Mouse (Mus musculus): ENCODE results near the gene Lrrc29. TPM values are rescaled to one million over a fixed set of nuclear protein-coding genes. Genes with fewer than 3 reads are reported as not detected.

Lrrc29 gene
- polyA plus RNA-seq, 1 experiment from 2014 or later: 0.83 TPM

DNA sequence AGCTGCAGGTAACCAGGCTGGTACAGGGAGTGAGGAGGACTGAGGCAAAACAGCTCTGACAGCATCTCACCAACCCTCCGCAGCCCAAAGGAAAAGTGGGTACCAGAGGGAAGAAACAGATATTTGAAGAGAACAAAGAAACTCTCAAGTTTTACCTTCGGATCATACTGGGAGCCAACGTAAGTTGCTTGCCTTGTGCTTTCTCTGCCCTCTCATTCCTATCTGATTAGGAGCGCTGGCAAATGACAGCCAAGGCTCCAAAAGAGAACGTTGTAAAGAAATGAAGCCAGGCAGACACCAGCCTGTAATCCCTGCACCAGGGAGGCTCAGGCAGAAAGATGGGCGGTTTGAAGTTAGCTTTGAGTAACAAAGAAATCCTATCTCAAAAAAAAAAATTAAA lies 890 bp upstream of the Lrrc29 start:
- Histone ChIP-seq H3K27ac (replicated peaks; ENCODE audit: low read depth, low read length) (no peak overlapping the region), H3K4me1 (ENCODE audit: control insufficient read depth, insufficient read depth, low read length) (peaks cover 2% of the 10 kb centered on the region; the same call in 1 of the 2 replicates), H3K9me3 (replicated peaks; ENCODE audit: control insufficient read depth, low read length) (no peaks in the 10 kb centered on the region), H3K36me3 (replicated peaks; ENCODE audit: control insufficient read depth, insufficient read depth, low read depth, low read length) (peaks cover 18% of the 10 kb centered on the region), H3K27me3 (ENCODE audit: control insufficient read depth, insufficient read depth, low read length) (no peaks in the 10 kb centered on the region), H3K4me2 (ENCODE audit: low read depth, low read length) (peak overlapping the region; percentile 84), H3K4me3 (ENCODE audit: low read depth, low read length) (peak overlapping the region; percentile 70), H3K9ac (replicated peaks; ENCODE audit: low read length) (peak overlapping the region; percentile 78)
- ATAC-seq (replicated peaks; ENCODE audit: insufficient number of reproducible peaks, low FRiP score, low TSS enrichment, low read depth) (no peak), DNase-seq (ENCODE audit: low spot score) (no peak)
- 43% methylated on average over 6 of the region's 6 CpGs for WGBS

DNA sequence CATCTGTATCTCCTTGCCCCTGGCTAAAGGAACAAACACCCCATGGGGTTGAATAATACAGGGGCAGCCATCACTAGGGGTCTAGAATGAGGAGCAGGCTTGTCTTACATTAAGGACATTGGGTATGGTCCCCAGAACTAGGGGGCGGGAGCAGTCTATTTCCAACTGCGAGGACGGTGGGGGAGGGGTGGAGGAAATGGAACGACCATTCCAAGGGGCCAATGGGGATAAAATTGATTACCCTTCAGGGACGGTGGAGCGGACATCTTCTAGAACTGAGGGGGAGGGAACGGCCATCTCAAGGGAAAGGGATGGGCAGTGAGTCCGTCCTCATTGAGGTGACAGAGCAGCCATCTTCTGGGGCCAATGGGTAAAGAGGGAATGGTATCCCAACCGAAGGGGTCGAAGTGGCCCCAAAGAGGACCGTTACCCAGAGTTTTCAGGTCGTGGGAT lies 411 bp downstream of the Lrrc29 start:
- H3K27me3 ChIP-seq (ENCODE audit: control insufficient read depth, insufficient read depth, low read length): no peaks in the 10 kb centered on the region
- under 1% methylated on average over 12 of the region's 12 CpGs for WGBS
- peaks cover 12% of the 10 kb centered on the region for H3K36me3 ChIP-seq (replicated peaks; ENCODE audit: control insufficient read depth, insufficient read depth, low read depth, low read length)
- H3K27ac ChIP-seq (replicated peaks; ENCODE audit: low read depth, low read length): peak overlapping the region; percentile 22; the same call in 1 of the 2 replicates
- H3K9me3 ChIP-seq (replicated peaks; ENCODE audit: control insufficient read depth, low read length): no peaks in the 10 kb centered on the region
- peak overlapping the region; percentile 78 for H3K9ac ChIP-seq (replicated peaks; ENCODE audit: low read length)
- DNase-seq (ENCODE audit: low spot score): no peak
- peak overlapping the region; percentile 70 for H3K4me3 ChIP-seq (ENCODE audit: low read depth, low read length)
- H3K4me2 ChIP-seq (ENCODE audit: low read depth, low read length): peak overlapping the region; percentile 78
- H3K4me1 ChIP-seq (ENCODE audit: control insufficient read depth, insufficient read depth, low read length): peaks cover 2% of the 10 kb centered on the region; the same call in 1 of the 2 replicates
- ATAC-seq (replicated peaks; ENCODE audit: insufficient number of reproducible peaks, low FRiP score, low TSS enrichment, low read depth): peak; percentile 73

DNA sequence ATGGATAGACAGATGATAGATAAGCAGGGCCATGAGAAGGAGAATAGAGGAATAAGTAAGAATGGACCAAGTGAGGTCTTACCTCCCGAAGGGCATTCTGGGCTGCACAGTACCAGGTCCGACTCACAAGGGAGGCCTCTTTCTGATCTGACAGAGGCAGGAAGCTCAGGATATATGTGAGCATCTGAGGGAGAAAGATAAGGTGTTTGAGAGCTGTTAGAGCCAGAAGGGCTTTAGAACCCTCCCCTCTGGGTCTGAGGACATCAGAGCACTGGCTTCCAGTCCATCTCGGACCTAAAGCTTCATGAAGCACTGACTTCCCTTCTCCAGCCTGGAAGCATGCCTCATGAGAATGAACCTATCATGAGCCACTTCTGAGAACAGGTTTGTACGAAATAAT lies 2.9 kb downstream of the Lrrc29 start:
- Histone ChIP-seq H3K27me3 (ENCODE audit: control insufficient read depth, insufficient read depth, low read length) (no peaks in the 10 kb centered on the region), H3K4me2 (ENCODE audit: low read depth, low read length) (no peak overlapping the region), H3K9ac (replicated peaks; ENCODE audit: low read length) (no peak overlapping the region), H3K4me3 (ENCODE audit: low read depth, low read length) (no peak overlapping the region), H3K36me3 (replicated peaks; ENCODE audit: control insufficient read depth, insufficient read depth, low read depth, low read length) (no peaks in the 10 kb centered on the region), H3K9me3 (replicated peaks; ENCODE audit: control insufficient read depth, low read length) (no peaks in the 10 kb centered on the region), H3K27ac (replicated peaks; ENCODE audit: low read depth, low read length) (no peak overlapping the region), H3K4me1 (ENCODE audit: control insufficient read depth, insufficient read depth, low read length) (peaks cover 2% of the 10 kb centered on the region; the same call in 1 of the 2 replicates)
- ATAC-seq (replicated peaks; ENCODE audit: insufficient number of reproducible peaks, low FRiP score, low TSS enrichment, low read depth) (no peak), DNase-seq (ENCODE audit: low spot score) (no peak)
- WGBS: 94% methylated on average over 4 of the region's 4 CpGs

DNA sequence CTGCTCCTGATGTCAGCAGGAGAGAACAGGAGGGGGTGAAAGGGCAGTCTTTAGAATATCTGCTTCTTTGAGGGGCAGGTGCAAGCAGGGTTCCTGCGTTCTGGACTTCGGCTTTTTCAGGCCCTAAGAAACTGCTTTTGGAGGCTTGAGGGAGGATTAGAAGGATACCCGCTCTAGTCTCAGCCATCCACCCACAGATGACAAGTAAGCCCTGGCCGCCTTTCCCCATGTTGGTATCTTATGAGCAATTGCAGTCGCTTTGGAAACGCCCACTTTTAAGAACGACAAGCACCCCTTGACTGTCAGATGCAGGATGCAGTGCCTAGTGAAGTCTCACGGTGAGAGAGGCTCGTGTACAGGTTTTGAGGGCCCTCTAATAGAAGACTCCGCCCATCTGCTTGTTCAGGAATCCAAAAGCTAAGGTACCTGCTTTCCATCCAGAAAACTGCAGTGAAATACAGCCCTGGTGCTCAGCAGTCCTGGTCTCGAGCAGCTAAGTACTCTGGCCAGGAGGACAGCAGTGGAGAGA lies 7.4 kb downstream of the Lrrc29 start:
- Histone ChIP-seq H3K9me3 (replicated peaks; ENCODE audit: control insufficient read depth, low read length) (no peaks in the 10 kb centered on the region), H3K9ac (replicated peaks; ENCODE audit: low read length) (no peak overlapping the region)
- DNase-seq (ENCODE audit: low spot score): no peak

DNA sequence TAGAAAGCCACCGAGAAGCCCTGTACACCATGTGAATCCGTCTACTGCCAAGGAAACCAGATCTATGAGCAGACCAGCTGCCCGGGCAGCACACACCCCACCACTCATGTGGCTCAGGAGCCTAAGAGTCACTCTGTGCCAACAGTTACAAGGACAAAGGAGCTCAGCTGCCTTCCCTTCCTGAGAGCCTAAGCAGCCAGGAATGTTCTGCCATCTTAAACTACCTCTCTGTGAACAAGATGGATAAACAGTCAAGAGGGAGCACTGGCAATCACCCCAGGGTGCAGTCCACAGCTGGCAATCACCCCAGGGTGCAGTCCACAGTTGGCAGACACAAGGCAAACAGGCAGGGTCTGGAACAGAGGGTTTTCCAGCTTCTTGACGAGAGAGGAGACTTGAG lies 8.1 kb downstream of the Lrrc29 start:
- no peaks in the 10 kb centered on the region for H3K27me3 ChIP-seq (ENCODE audit: control insufficient read depth, insufficient read depth, low read length)
- no peak overlapping the region for H3K27ac ChIP-seq (replicated peaks; ENCODE audit: low read depth, low read length)
- no peak overlapping the region for H3K9ac ChIP-seq (replicated peaks; ENCODE audit: low read length)
- no peaks in the 10 kb centered on the region for H3K9me3 ChIP-seq (replicated peaks; ENCODE audit: control insufficient read depth, low read length)
- DNase-seq (ENCODE audit: low spot score) (no peak), ATAC-seq (replicated peaks; ENCODE audit: insufficient number of reproducible peaks, low FRiP score, low TSS enrichment, low read depth) (no peak)
- no peak overlapping the region for H3K4me2 ChIP-seq (ENCODE audit: low read depth, low read length)
- H3K36me3 ChIP-seq (replicated peaks; ENCODE audit: control insufficient read depth, insufficient read depth, low read depth, low read length): no peaks in the 10 kb centered on the region; the same call in 1 of the 2 replicates
- H3K4me1 ChIP-seq (ENCODE audit: control insufficient read depth, insufficient read depth, low read length): no peaks in the 10 kb centered on the region
- WGBS: 83% methylated on average over 4 of the region's 4 CpGs
- H3K4me3 ChIP-seq (ENCODE audit: low read depth, low read length): no peak overlapping the region

More for the DNA sequence above, 7.4 kb downstream of the Lrrc29 start:
- 85% methylated on average over 11 of the region's 11 CpGs for WGBS
- no peak for ATAC-seq (replicated peaks; ENCODE audit: insufficient number of reproducible peaks, low FRiP score, low TSS enrichment, low read depth)
- H3K4me1 ChIP-seq (ENCODE audit: control insufficient read depth, insufficient read depth, low read length): no peaks in the 10 kb centered on the region
- no peak overlapping the region for H3K4me2 ChIP-seq (ENCODE audit: low read depth, low read length)
- no peak overlapping the region for H3K27ac ChIP-seq (replicated peaks; ENCODE audit: low read depth, low read length)
- H3K27me3 ChIP-seq (ENCODE audit: control insufficient read depth, insufficient read depth, low read length): no peaks in the 10 kb centered on the region
- H3K4me3 ChIP-seq (ENCODE audit: low read depth, low read length): no peak overlapping the region
- H3K36me3 ChIP-seq (replicated peaks; ENCODE audit: control insufficient read depth, insufficient read depth, low read depth, low read length): no peaks in the 10 kb centered on the region; the same call in 1 of the 2 replicates

DNA sequence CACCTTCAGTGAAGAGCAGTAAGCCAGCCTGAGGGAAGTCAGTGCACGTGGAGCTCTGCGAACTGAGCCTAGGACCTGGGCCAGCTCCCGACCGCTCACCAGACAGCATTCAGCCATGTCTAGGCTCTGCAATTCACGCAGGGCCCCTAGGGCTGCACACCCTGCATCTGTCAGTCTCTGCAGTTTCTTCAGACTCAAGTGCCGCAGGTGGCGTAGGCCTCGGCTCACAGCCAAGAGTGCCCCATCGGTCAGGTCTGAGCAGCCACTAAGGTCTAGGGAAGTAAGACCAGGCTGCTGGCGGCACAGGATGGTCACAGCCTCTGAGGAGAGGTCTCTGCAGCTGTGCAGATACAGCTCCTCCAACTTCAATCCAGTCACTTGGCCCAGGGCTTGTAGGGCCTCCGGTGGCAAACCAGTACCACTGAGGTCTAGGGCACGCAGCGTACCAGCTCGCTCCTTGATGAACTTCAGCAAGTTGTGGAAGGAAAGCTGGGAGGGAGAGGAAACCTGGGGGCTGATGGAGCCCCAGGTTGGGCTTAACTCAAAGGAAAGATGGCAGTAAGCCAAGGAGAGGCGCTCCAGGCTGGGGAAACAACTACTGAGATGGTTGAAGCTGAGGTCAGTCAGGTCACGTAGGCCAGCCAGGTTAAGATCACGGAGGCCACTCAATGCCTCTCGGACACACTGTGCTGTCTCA lies 10.9 kb downstream of the Lrrc29 start:
- Histone ChIP-seq H3K4me2 (ENCODE audit: low read depth, low read length) (no peak overlapping the region), H3K27ac (replicated peaks; ENCODE audit: low read depth, low read length) (no peak overlapping the region), H3K9me3 (replicated peaks; ENCODE audit: control insufficient read depth, low read length) (no peaks in the 10 kb centered on the region), H3K4me3 (ENCODE audit: low read depth, low read length) (no peak overlapping the region), H3K9ac (replicated peaks; ENCODE audit: low read length) (no peak overlapping the region), H3K4me1 (ENCODE audit: control insufficient read depth, insufficient read depth, low read length) (no peaks in the 10 kb centered on the region), H3K27me3 (ENCODE audit: control insufficient read depth, insufficient read depth, low read length) (no peaks in the 10 kb centered on the region), H3K36me3 (replicated peaks; ENCODE audit: control insufficient read depth, insufficient read depth, low read depth, low read length) (no peaks in the 10 kb centered on the region; the same call in 1 of the 2 replicates)
- WGBS: 85% methylated on average over 18 of the region's 18 CpGs
- DNase-seq (ENCODE audit: low spot score) (no peak), ATAC-seq (replicated peaks; ENCODE audit: insufficient number of reproducible peaks, low FRiP score, low TSS enrichment, low read depth) (no peak; the same call in 1 of the 2 replicates)

DNA sequence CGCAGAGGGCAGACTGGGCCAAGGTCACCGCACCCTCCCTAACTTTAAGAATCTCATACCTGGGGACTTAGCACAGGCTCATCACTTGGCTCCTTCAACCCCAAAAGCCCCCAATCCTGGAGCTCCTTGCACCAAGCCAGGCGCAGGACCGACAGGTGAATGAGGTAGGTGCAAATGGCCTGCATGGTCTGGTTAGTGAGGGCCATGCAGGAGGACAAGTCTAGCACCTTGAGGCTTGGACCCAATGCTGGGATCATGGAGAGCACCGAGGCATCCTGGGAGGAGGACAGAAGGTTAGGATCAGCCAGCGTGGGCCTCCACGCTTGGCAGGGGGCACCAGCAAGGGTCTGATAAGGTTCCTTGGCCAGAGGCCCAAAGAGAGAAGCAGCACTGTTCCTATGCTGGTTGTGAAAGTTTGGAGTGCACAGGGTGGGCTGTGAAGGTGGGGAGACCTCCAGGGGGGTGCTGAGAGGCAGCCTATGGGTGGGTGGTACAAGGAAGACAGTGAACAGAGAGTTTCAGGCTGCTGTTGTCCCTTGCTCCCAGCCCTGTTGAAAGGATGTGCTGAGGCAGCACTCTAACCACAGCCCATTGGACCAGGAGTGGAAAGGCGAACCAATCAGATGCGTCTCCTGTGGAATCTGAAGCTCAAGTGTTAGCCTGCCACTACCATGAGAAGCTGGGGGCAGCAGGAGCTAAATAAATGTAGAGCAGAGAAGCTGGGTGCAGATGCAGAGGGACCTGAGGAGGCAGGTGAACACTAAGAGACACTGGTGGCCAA lies 12.3 kb downstream of the Lrrc29 start:
- no peaks in the 10 kb centered on the region; the same call in 1 of the 2 replicates for H3K36me3 ChIP-seq (replicated peaks; ENCODE audit: control insufficient read depth, insufficient read depth, low read depth, low read length)
- H3K4me3 ChIP-seq (ENCODE audit: low read depth, low read length): no peak overlapping the region
- H3K27me3 ChIP-seq (ENCODE audit: control insufficient read depth, insufficient read depth, low read length): no peaks in the 10 kb centered on the region
- no peak overlapping the region for H3K4me2 ChIP-seq (ENCODE audit: low read depth, low read length)
- no peaks in the 10 kb centered on the region for H3K4me1 ChIP-seq (ENCODE audit: control insufficient read depth, insufficient read depth, low read length)
- no peak overlapping the region for H3K9ac ChIP-seq (replicated peaks; ENCODE audit: low read length)
- no peak for ATAC-seq (replicated peaks; ENCODE audit: insufficient number of reproducible peaks, low FRiP score, low TSS enrichment, low read depth)
- 82% methylated on average over 9 of the region's 9 CpGs for WGBS
- H3K27ac ChIP-seq (replicated peaks; ENCODE audit: low read depth, low read length): no peak overlapping the region
- H3K9me3 ChIP-seq (replicated peaks; ENCODE audit: control insufficient read depth, low read length): no peaks in the 10 kb centered on the region
- DNase-seq (ENCODE audit: low spot score): no peak

Data from embryonic facial prominence, embryonic 11.5 days (tissue).